Mouse (Mus musculus): ENCODE measurements at regions not wholly inside any gene's neighbourhood (a gene's known extent, or its start where the extent isn't known, plus 50 kb on each side); places are given as distances from the start of the nearest gene placed in this dataset.

DNA sequence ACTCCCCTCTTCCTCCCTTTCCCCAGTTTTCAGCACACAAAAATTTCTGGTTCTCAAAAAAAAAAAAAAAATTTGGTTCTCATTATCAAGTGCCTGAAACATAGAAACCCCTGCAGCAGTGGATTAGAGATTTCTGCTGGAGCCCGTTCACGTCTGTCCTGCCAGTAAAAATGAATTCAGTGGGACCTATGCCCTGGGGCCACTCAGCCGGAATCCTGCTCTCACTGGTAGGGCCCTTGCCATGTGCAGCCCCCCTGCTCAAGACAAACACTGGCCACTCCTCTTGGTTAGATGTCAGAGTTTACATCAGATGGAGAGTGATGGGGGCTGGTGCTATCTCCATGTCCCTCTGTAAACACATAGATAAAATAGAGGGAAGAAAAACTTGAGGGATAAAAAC lies 108.0 kb downstream of the Atp23 start:
- Histone ChIP-seq H3K4me3 (ENCODE audit: low read length) (no peak overlapping the region), H3K27ac (ENCODE audit: low read depth, low read length) (no peak overlapping the region), H3K9ac (ENCODE audit: low read depth, low read length) (no peak overlapping the region), H3K4me1 (ENCODE audit: control insufficient read depth, insufficient read depth, low read length) (0 out of 2 replicates have a peak, but pooled peaks cover 3% of the 10 kb centered on the region), H3K9me3 (ENCODE audit: control insufficient read depth, low read length) (no peaks in the 10 kb centered on the region), H3K27me3 (ENCODE audit: control insufficient read depth, insufficient read depth, low read length) (no peaks in the 10 kb centered on the region), H3K36me3 (ENCODE audit: control insufficient read depth, insufficient read depth, low read length) (no peaks in the 10 kb centered on the region), H3K4me2 (replicated peaks; ENCODE audit: low read depth, low read length) (no peak overlapping the region)
- no peak for ATAC-seq (ENCODE audit: low FRiP score, low TSS enrichment)
- 40% methylated on average over 3 of the region's 3 CpGs for WGBS

DNA sequence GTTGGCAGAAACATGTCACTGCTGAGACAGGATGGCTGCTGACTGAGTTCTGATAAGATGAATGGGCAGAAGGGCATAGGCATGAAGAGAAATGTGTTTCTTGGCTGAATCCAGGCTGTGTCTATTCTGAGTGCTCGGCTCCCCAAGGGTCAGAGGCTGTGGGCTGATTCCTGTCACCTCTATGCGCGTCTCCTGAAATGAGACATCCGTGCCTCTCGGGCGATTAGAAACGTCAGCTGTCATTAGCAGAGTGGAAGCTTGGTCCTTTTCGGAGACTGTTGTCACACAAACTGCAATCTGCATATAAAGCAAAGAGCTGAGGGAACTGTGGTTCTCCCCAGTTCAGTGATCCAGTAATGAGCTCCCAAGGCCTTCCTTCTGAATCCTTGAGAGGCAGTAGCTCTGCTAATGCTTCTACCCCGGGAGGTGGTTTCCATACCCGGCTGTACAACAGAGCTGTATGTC lies 108.8 kb downstream of the Atp23 start:
- H3K9me3 ChIP-seq (ENCODE audit: control insufficient read depth, low read length): no peaks in the 10 kb centered on the region
- no peaks in the 10 kb centered on the region for H3K27me3 ChIP-seq (ENCODE audit: control insufficient read depth, insufficient read depth, low read length)
- H3K27ac ChIP-seq (ENCODE audit: low read depth, low read length): no peak overlapping the region
- H3K4me2 ChIP-seq (replicated peaks; ENCODE audit: low read depth, low read length): no peak overlapping the region
- ATAC-seq (ENCODE audit: low FRiP score, low TSS enrichment): no peak
- H3K4me1 ChIP-seq (ENCODE audit: control insufficient read depth, insufficient read depth, low read length): 0 out of 2 replicates have a peak, but pooled peaks cover 3% of the 10 kb centered on the region
- 40% methylated on average over 10 of the region's 10 CpGs for WGBS
- no peak overlapping the region for H3K4me3 ChIP-seq (ENCODE audit: low read length)
- no peak overlapping the region for H3K9ac ChIP-seq (ENCODE audit: low read depth, low read length)
- no peaks in the 10 kb centered on the region for H3K36me3 ChIP-seq (ENCODE audit: control insufficient read depth, insufficient read depth, low read length)

GRCm38 (mm10) chr10:126788277-126788676 lies 112.9 kb downstream of the Atp23 start:
- Histone ChIP-seq H3K4me3 (ENCODE audit: low read length) (no peak overlapping the region), H3K4me2 (replicated peaks; ENCODE audit: low read depth, low read length) (no peak overlapping the region), H3K36me3 (ENCODE audit: control insufficient read depth, insufficient read depth, low read length) (no peaks in the 10 kb centered on the region), H3K4me1 (ENCODE audit: control insufficient read depth, insufficient read depth, low read length) (0 out of 2 replicates have a peak, but pooled peaks cover 3% of the 10 kb centered on the region), H3K9ac (ENCODE audit: low read depth, low read length) (no peak overlapping the region), H3K9me3 (ENCODE audit: control insufficient read depth, low read length) (no peaks in the 10 kb centered on the region), H3K27ac (ENCODE audit: low read depth, low read length) (no peak overlapping the region), H3K27me3 (ENCODE audit: control insufficient read depth, insufficient read depth, low read length) (no peaks in the 10 kb centered on the region)
- no peak for ATAC-seq (ENCODE audit: low FRiP score, low TSS enrichment)
- whole genome bisulfite sequencing: 90% methylated on average over 5 of the region's 5 CpGs

DNA sequence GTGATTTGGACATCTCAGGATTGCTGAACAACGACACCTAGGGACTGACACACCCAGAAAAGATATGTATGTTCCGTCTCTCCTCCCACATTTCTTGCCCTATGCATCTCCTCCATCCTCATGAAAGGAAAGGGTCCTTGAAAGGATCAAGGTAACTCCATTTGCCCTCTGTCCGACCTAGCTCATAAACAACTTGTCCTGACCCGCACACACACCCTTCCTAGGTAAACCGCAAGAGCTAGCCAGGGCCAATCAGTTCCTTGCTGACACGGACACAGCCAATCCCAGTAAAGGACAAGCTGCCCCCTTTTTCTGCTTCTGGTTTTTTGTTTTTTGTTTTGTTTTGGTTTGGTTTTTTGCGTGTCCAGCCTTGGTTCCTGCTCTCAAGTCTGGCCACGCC lies 118.0 kb downstream of the Atp23 start:
- Histone ChIP-seq H3K4me1 (ENCODE audit: control insufficient read depth, insufficient read depth, low read length) (no peaks in the 10 kb centered on the region), H3K4me2 (replicated peaks; ENCODE audit: low read depth, low read length) (no peak overlapping the region), H3K27me3 (ENCODE audit: control insufficient read depth, insufficient read depth, low read length) (no peaks in the 10 kb centered on the region), H3K9me3 (ENCODE audit: control insufficient read depth, low read length) (no peaks in the 10 kb centered on the region), H3K9ac (ENCODE audit: low read depth, low read length) (no peak overlapping the region), H3K4me3 (ENCODE audit: low read length) (no peak overlapping the region), H3K27ac (ENCODE audit: low read depth, low read length) (no peak overlapping the region), H3K36me3 (ENCODE audit: control insufficient read depth, insufficient read depth, low read length) (no peaks in the 10 kb centered on the region)
- no peak for ATAC-seq (ENCODE audit: low FRiP score, low TSS enrichment)
- WGBS: 79% methylated on average over 8 of the region's 8 CpGs

GRCm38 (mm10) chr10:126776603-126777002 lies 124.6 kb downstream of the Atp23 start:
- Histone ChIP-seq H3K9ac (ENCODE audit: low read depth, low read length) (no peak overlapping the region), H3K9me3 (ENCODE audit: control insufficient read depth, low read length) (no peaks in the 10 kb centered on the region), H3K4me1 (ENCODE audit: control insufficient read depth, insufficient read depth, low read length) (no peaks in the 10 kb centered on the region), H3K4me2 (replicated peaks; ENCODE audit: low read depth, low read length) (no peak overlapping the region), H3K36me3 (ENCODE audit: control insufficient read depth, insufficient read depth, low read length) (no peaks in the 10 kb centered on the region), H3K4me3 (ENCODE audit: low read length) (no peak overlapping the region), H3K27ac (ENCODE audit: low read depth, low read length) (no peak overlapping the region), H3K27me3 (ENCODE audit: control insufficient read depth, insufficient read depth, low read length) (no peaks in the 10 kb centered on the region)
- no peak for ATAC-seq (ENCODE audit: low FRiP score, low TSS enrichment)
- 84% methylated on average over 3 of the region's 3 CpGs for whole genome bisulfite sequencing

DNA sequence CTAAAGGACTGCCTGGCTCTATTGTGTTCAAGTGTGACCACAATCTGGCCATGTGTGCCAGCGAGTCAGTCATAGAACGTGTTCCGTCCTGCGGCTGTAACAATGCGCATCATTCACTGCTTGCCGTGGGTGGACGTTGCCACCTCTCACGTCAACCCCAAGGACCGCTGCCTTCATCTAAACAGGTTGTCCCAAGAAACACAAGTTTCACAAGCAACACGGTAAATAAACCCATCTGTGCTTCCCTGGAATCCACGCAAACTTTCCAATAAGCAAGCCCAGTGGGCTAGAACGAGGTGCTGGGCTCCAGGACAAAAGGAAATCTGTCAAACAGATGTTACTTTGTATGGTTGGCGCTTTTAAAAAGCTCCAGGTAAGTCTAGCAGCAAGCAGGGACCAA lies 125.2 kb downstream of the Atp23 start:
- no peak overlapping the region for H3K9ac ChIP-seq (ENCODE audit: low read depth, low read length)
- H3K36me3 ChIP-seq (ENCODE audit: control insufficient read depth, insufficient read depth, low read length): no peaks in the 10 kb centered on the region
- no peaks in the 10 kb centered on the region for H3K27me3 ChIP-seq (ENCODE audit: control insufficient read depth, insufficient read depth, low read length)
- ATAC-seq (ENCODE audit: low FRiP score, low TSS enrichment): no peak
- H3K9me3 ChIP-seq (ENCODE audit: control insufficient read depth, low read length): no peaks in the 10 kb centered on the region
- H3K27ac ChIP-seq (ENCODE audit: low read depth, low read length): no peak overlapping the region
- no peak overlapping the region for H3K4me3 ChIP-seq (ENCODE audit: low read length)
- 87% methylated on average over 13 of the region's 13 CpGs for WGBS
- no peak overlapping the region for H3K4me2 ChIP-seq (replicated peaks; ENCODE audit: low read depth, low read length)
- no peaks in the 10 kb centered on the region for H3K4me1 ChIP-seq (ENCODE audit: control insufficient read depth, insufficient read depth, low read length)

DNA sequence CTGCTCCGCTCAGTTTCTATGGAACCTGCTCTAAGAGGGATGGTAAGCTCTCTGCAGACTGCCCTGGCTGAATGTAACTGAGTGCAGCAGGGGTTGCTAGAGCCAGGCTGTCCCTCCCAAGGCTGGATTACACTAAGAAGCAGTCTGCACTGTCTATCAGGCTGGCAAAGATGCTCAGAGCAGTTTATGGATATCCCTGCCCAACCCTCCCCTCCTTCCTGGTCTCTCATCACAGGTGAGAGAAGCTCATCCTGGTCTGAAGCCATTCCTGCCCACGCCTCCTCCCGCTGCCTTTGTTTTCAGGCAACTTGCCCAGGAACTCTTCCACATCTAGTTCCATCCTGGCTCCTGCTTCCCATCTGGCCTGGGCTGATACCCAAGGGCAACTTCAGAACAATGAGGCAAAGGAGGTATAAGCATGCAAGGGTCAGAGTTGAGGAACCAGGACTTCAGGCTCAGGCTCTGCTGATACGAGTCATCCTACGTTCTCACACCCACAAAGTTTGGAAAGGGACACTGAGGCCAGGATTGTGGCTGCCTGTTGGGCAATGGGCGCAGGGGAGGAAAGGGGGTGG lies 130.6 kb downstream of the Atp23 start:
- 86% methylated on average over 6 of the region's 6 CpGs for WGBS
- Histone ChIP-seq H3K4me2 (replicated peaks; ENCODE audit: low read depth, low read length) (no peak overlapping the region), H3K9ac (ENCODE audit: low read depth, low read length) (no peak overlapping the region), H3K36me3 (ENCODE audit: control insufficient read depth, insufficient read depth, low read length) (no peaks in the 10 kb centered on the region), H3K9me3 (ENCODE audit: control insufficient read depth, low read length) (no peaks in the 10 kb centered on the region), H3K27ac (ENCODE audit: low read depth, low read length) (no peak overlapping the region), H3K4me1 (ENCODE audit: control insufficient read depth, insufficient read depth, low read length) (no peaks in the 10 kb centered on the region), H3K27me3 (ENCODE audit: control insufficient read depth, insufficient read depth, low read length) (no peaks in the 10 kb centered on the region), H3K4me3 (ENCODE audit: low read length) (no peak overlapping the region)
- no peak for ATAC-seq (ENCODE audit: low FRiP score, low TSS enrichment)

DNA sequence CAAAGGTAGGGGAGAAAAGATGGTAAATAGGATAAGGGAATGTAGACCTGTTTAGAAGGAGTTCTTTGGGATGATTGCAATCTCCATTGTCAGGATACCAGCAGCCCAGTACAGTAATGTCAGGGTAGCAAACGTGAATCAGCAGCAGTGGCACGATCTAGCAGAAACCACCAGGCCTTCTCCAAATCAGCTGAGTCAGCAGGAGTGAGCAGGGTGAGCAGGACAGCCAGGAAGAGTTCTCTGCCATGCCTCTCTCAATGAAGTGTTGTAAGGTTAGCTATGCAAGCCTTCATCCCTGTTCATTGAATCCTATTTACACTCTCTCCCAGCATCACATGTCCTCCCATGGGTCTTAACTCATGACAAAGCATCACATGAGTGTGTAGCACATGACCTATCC lies 135.5 kb downstream of the Atp23 start:
- H3K36me3 ChIP-seq (ENCODE audit: control insufficient read depth, insufficient read depth, low read length): no peaks in the 10 kb centered on the region
- no peak overlapping the region for H3K27ac ChIP-seq (ENCODE audit: low read depth, low read length)
- H3K27me3 ChIP-seq (ENCODE audit: control insufficient read depth, insufficient read depth, low read length): no peaks in the 10 kb centered on the region
- WGBS: 79% methylated on average over 2 of the region's 2 CpGs
- no peak for ATAC-seq (ENCODE audit: low FRiP score, low TSS enrichment)
- no peaks in the 10 kb centered on the region for H3K9me3 ChIP-seq (ENCODE audit: control insufficient read depth, low read length)
- no peak overlapping the region for H3K4me2 ChIP-seq (replicated peaks; ENCODE audit: low read depth, low read length)
- no peaks in the 10 kb centered on the region for H3K4me1 ChIP-seq (ENCODE audit: control insufficient read depth, insufficient read depth, low read length)
- H3K9ac ChIP-seq (ENCODE audit: low read depth, low read length): no peak overlapping the region
- no peak overlapping the region for H3K4me3 ChIP-seq (ENCODE audit: low read length)

- no peak for ATAC-seq (ENCODE audit: low FRiP score, low TSS enrichment)
- no peaks in the 10 kb centered on the region for H3K4me1 ChIP-seq (ENCODE audit: control insufficient read depth, insufficient read depth, low read length)
- H3K4me3 ChIP-seq (ENCODE audit: low read length): no peak overlapping the region
- H3K9me3 ChIP-seq (ENCODE audit: control insufficient read depth, low read length): no peaks in the 10 kb centered on the region
- no peak overlapping the region for H3K4me2 ChIP-seq (replicated peaks; ENCODE audit: low read depth, low read length)
- no peaks in the 10 kb centered on the region for H3K27me3 ChIP-seq (ENCODE audit: control insufficient read depth, insufficient read depth, low read length)
- no peak overlapping the region for H3K9ac ChIP-seq (ENCODE audit: low read depth, low read length)
- H3K36me3 ChIP-seq (ENCODE audit: control insufficient read depth, insufficient read depth, low read length): no peaks in the 10 kb centered on the region
- 79% methylated on average over 8 of the region's 8 CpGs for WGBS
- no peak overlapping the region for H3K27ac ChIP-seq (ENCODE audit: low read depth, low read length)
Measured at GRCm38 (mm10) chr10:126764740-126765139, 136.4 kb downstream of the Atp23 start.
